Mouse (Mus musculus) small intestine, adult 10 weeks (tissue): ENCODE results near the gene Dhh. TPM values are rescaled to one million over a fixed set of nuclear protein-coding genes. Genes with fewer than 3 reads are reported as not detected.

ENCODE experiments used
- polyA plus RNA-seq: library from polyadenylated mRNA; stranded (reverse); fragments of 350-450 nt; fragmentation: Illumina TruSeq; extraction: RNeasy Lipid Tissue Mini Kit (QIAGEN cat#74804); gene quantifications from one replicate; pipeline ENCODE4 v1.2.3, GENCODE M21; 2014; ENCODE audit warnings: low replicate concordance

Gene Dhh
- polyA plus RNA-seq: not detected

DNA sequence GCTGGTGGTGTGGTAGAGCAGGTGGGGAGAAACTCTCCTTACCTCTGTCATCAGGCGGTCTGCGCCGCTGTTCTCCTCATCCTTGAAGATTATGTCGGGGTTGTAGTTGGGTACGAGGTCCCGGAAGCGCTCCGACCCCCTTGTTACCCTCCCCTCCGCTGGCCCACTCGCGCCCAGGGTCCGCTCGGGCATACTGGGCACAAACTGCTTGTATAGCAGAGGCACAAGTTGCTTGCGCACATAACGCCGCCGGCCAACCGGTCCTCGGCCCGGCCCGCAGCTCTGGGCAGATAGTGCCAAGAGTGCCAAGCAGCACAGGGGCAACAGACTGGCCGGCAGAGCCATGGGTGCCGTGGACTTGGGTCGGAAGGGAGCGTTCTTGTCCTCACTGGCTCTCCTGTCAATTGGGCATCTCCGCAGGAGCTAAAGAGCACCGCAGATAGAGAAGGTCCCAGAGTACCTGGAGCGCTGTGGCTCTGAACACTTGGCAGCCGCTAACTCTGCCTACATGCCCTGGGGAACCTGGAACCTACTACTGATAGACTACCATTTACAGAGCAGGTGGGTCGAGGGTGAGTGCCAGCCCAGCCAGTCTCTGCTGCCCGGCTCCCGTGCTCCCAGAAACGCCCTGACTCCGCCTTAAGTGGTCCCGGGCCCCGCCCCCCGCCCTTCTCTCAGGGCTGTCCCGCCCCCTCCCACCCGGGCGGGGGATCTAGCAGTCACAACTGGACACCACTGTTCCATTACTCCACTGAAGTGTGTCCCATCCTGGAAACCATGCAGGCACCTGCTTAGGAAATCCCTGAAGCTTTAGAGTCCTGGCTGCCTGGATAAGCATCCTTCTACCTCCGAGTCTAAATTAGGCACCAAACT lies at the start of gene Dhh:
Dhh (minus strand) TSS at position 613 of the 873 bp plus-strand sequence.

DNA sequence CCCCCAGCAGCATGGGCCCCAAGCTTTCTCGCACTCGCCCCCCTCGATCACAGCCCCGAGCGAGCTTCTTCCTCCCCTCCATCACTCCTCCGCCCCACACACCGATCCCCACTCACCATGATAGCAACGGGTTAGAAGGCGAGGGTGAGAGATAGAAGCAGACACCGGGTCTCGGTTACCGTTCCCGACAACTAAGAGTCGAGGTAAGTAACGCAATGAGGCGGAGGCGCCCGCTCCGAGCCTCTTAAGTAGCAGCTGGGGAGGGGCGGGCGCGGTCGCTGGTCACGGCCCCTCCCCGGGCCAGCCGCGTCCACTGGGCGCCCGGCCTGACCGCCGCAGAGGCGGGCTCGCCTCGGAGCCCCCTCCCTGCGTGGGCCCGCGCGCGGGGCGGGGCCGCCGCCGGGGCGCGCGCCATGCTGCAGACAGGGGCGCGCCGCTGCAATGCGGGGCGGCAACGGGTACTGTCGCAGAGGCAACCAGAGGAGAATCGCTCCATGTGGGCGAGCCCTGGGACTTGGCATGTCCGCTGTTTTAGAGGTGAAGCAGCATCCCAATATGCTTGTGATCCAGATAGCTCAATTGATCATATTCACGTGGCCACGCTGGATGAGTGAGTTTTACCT lies 36.0 kb upstream of the Dhh start, which contains the start of gene Tuba1b:
Tuba1b (minus strand) TSS at position 349 of the 623 bp plus-strand sequence.

DNA sequence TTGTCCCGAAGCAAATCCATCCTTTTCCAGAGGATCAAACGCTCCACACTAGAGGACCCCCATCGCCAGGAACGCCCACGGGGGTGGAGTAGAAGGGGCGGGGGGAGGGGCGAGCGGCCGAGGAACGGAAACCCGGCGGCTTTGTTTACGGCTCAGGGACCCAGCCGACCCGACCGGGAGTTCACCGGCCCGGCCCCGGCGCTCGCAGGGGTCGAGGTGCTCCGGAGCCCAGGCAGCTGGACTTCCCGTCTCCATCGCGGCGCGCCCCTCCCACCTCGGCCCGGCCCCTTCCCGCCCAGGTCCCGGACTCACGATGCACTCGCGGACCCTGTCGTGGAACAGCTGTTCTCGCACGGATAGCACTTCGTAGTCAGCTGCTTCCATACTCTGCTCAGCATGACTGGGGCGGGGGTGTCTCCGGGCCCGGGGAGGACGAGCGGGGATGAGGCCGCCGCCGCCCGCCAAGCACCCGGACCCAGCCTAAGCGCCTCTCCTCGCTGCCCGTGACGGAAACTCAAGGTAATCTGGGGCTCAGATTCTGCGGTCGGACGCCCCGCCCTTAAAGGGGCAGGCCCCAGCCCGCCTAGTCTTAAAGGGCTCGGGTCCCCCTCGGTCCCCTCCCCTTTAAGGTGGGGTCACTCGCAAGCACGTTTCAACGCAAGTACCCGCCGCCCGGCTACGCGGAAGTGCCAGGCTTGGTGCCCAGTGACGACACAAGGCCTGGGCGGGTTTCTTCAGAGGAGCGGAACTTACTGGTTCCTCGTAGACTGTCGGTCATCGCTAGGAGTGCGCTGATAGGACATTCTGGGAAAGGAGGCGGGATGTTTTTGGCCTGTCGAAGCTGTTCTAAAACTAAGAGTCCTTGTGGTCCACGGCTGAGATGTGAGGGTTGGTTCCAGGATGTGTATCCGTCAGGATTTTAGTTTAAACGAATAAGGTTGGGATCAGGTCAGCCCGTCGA lies 19.5 kb upstream of the Dhh start, which contains the start of gene Lmbr1l:
Lmbr1l (minus strand) TSS at position 694 of the 961 bp plus-strand sequence.

DNA sequence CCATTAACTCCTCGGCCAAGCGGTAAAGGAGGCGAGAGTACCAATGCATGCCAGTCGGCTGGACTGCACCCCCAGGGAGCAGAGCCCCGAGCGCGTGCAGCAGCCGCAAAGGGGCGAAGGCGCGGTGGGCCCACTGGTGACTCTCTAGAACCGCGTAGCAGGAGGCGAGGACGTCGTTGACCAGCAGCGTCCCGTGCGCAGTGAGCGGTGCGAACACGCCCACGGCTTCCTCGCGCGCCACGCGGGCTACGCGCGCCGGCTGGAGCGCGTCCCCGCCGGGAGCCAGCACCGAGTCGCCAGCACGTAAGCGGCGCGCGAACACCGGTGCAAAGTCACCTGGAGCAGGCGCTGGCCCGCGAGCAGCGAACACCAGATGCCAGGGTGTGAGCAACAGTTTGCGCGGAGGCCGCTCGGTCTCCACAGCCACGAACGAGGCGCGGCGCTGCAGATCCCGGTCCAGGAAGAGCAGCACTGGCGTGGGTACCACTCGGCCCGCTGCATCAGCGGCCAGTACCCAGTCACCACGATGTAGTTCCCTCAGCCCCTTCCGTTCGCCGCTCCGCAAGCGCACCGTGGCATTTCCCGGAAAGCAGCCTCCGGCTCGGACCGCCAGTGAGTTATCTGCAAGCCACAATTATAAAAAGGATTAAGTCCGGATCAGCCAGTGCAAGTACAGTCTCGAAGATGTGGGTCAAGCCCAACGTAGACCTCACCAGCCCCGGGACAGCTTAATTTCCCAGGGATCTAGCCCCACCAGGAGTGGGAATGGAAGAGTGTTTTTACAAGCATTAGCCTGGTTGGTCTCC lies 4.2 kb downstream of the Dhh start, which contains the start of gene Rhebl1:
Rhebl1 (minus strand) TSS at position 601 of the 806 bp plus-strand sequence.

DNA sequence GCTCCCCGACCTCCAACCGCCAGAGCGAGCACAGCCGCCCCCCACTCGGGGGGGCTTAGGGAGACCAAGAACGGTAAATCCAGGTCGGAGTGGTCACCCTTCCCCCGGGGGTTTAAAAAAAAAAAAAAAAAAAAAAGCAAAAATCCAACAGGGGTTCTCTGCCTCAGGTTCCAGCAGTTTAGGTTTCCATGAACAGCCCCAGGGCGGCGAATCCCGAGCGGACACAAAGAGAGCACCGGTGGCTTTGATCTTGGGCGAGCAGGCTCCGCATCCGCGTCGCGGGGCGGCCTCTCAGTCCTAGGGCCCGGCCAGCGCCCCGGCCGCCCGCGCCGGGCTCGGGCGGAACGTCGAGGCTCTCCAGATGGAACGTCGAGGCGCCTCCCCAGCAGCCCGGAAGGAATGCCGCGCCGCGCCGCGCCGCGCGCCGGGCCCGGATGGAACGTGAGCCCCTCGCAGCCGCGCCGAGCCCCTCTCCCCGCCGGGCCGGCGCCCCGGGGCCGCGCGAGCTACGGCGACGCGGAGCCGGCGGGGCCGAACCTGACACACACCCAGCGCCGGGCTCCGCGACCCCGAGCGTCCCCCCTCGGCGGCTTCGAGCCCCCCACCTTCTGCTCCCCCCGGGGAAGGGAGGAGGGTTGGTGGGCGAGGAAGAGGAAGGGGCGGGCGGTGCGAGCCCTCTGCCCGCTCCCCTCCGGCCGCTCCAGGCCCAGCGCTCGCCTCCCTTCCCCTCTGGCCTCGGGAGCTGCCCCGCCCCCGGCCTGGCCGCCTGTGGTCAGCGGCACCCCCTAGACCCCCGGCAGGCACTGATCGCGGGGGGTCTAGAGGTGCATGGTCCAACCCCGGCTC lies 27.0 kb downstream of the Dhh start, which contains the start of gene Kmt2d:
Kmt2d (minus strand) TSS at position 135 of the 846 bp plus-strand sequence.

Other genes with a start within 250 kb of the Dhh start
- gene Ddx23, start 235.6 kb downstream of the Dhh start, polyA plus RNA-seq: 1.6 TPM
- not detected for gene Rnd1, start 221.1 kb downstream of the Dhh start, polyA plus RNA-seq
- not detected for gene Ccdc65, start 190.3 kb downstream of the Dhh start, polyA plus RNA-seq
- not detected for gene Fkbp11, start 170.3 kb downstream of the Dhh start, polyA plus RNA-seq
- 17.6 TPM for gene Arf3, start 135.3 kb downstream of the Dhh start, polyA plus RNA-seq
- gene Wnt10b, start 120.4 kb downstream of the Dhh start, polyA plus RNA-seq: not detected
- gene Wnt1, start 108.7 kb downstream of the Dhh start, polyA plus RNA-seq: not detected
- gene Ddn, start 89.0 kb downstream of the Dhh start, polyA plus RNA-seq: not detected
- 25.9 TPM for gene Prkag1, start 67.0 kb downstream of the Dhh start, polyA plus RNA-seq
- gene Kmt2d, start 27.3 kb downstream of the Dhh start, polyA plus RNA-seq: 1.7 TPM
- gene Rhebl1, start 4.0 kb downstream of the Dhh start, polyA plus RNA-seq: 13.2 TPM
- 4.2 TPM for gene Lmbr1l, start 19.7 kb upstream of the Dhh start, polyA plus RNA-seq
- gene Tuba1b, start 36.0 kb upstream of the Dhh start, polyA plus RNA-seq: 12.4 TPM
- gene Gm49450, start 55.0 kb upstream of the Dhh start, polyA plus RNA-seq: not detected
- 18.2 TPM for gene Tuba1a, start 55.2 kb upstream of the Dhh start, polyA plus RNA-seq
- 10.2 TPM for gene Tuba1c, start 131.4 kb upstream of the Dhh start, polyA plus RNA-seq
- gene Prph, start 156.6 kb upstream of the Dhh start, polyA plus RNA-seq: 0.45 TPM
- 0.71 TPM for gene Troap, start 176.0 kb upstream of the Dhh start, polyA plus RNA-seq
- not detected for gene C1ql4, start 189.3 kb upstream of the Dhh start, polyA plus RNA-seq
- 11.9 TPM for gene Dnajc22, start 194.6 kb upstream of the Dhh start, polyA plus RNA-seq
- 11.5 TPM for gene Spats2, start 227.4 kb upstream of the Dhh start, polyA plus RNA-seq